Mouse (Mus musculus) midbrain, embryonic 10.5 days (tissue): ENCODE results near the gene Dhrs7. TPM values are rescaled to one million over a fixed set of nuclear protein-coding genes. Genes with fewer than 3 reads are reported as not detected.

Experiments
- DNase-seq: peaks from one replicate; pipeline ENCODE4 v3.0.0-alpha.2; 2017; ENCODE audit warnings: low spot score
- H3K27ac ChIP-seq: fragments of 300-500 bp; sonication (generic); replicated peaks from 2 replicates; pipeline ENCODE4 v1.5.1; 2016; ENCODE audit warnings: mild to moderate bottlenecking
- H3K27me3 ChIP-seq: fragments of 300-500 bp; sonication (generic); 2 replicates; pipeline ENCODE4 v1.6.1; 2016; ENCODE audit warnings: low read depth, mild to moderate bottlenecking; ENCODE audit not compliant: poor library complexity, severe bottlenecking
- H3K36me3 ChIP-seq: fragments of 300-500 bp; sonication (generic); 2 replicates; pipeline ENCODE4 v1.6.1; 2016; ENCODE audit warnings: mild to moderate bottlenecking, moderate library complexity
- H3K4me1 ChIP-seq: fragments of 300-500 bp; sonication (generic); 2 replicates; pipeline ENCODE4 v1.6.1; 2016
- H3K4me3 ChIP-seq: fragments of 300-500 bp; sonication (generic); 2 replicates; pipeline ENCODE4 v1.5.1; 2016; ENCODE audit warnings: mild to moderate bottlenecking, moderate library complexity
- H3K9me3 ChIP-seq: fragments of 300-500 bp; sonication (generic); replicated peaks from 2 replicates; pipeline ENCODE4 v1.6.1; 2016; ENCODE audit warnings: mild to moderate bottlenecking
- WGBS: fragments of 180-500 bp; shearing (Covaris S2); methylation state at CpG from one replicate; pipeline ENCODE4 v1.1.7; 2016; 5-methylcytosine and 5-hydroxymethylcytosine counted together
- polyA plus RNA-seq: library from polyadenylated mRNA; unstranded; fragments of >200 nt; fragmentation: Nextera tagmentation; extraction: Ambion mirVana; gene quantifications from 2 replicates; pipeline ENCODE4 v1.2.1, GENCODE M21; 2016

The Dhrs7 gene
- polyA plus RNA-seq, 1 experiment from 2014 or later: 13.2 TPM

DNA sequence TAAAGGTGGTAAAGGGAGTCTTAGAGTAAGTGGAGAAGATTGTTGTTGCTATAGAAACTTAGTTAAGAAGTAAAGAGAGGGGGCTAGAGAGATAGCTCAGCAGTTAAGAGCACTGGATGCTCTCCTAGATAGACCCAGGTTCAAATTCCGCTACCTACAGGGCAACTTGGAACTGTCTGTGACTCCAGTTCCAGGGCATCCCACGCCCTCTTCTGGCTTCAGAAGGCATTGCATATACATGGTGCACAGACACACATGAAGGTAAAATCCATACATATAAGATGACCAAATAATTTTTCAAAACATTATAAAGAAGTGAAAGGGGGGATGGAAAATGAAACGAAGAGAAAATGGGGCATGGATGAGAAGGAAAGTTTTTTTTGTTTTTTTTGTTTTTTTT is 14.9 kb upstream of the Dhrs7 start:
- Histone ChIP-seq H3K27me3 (no peaks in the 10 kb centered on the region), H3K36me3 (no peaks in the 10 kb centered on the region), H3K9me3 (no peaks in the 10 kb centered on the region), H3K4me1 (peaks cover 8% of the 10 kb centered on the region; the same call in 1 of the 2 replicates), H3K4me3 (no peak overlapping the region), H3K27ac (no peak overlapping the region)
- DNase-seq: no peak
- 70% methylated on average over 3 of the region's 3 CpGs for WGBS

DNA sequence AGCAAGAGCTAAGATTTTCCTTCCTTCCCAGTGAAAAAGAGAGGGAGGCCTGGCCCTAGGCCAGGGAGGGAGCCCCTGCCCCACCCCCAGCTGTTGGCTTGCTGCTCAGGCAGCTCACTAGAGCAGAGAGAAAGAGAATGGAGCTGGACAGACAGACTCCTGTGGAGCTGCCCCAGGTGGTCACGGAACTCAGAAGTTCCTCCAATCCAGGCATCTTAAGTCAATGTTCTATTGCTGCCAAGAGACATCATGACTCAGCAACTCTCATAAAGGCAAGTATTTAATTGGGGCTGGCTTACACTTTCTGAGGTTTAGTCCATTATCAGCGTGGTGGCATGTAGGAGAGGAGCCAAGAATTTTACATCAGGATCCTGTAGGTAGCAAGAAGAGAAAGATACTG is 10.1 kb upstream of the Dhrs7 start:
- H3K36me3 ChIP-seq: no peaks in the 10 kb centered on the region
- H3K27ac ChIP-seq: no peak overlapping the region
- no peaks in the 10 kb centered on the region for H3K9me3 ChIP-seq
- H3K27me3 ChIP-seq: no peaks in the 10 kb centered on the region
- H3K4me3 ChIP-seq: no peak overlapping the region
- no peak for DNase-seq
- no peaks in the 10 kb centered on the region for H3K4me1 ChIP-seq
- WGBS: 72% methylated on average over 2 of the region's 2 CpGs

DNA sequence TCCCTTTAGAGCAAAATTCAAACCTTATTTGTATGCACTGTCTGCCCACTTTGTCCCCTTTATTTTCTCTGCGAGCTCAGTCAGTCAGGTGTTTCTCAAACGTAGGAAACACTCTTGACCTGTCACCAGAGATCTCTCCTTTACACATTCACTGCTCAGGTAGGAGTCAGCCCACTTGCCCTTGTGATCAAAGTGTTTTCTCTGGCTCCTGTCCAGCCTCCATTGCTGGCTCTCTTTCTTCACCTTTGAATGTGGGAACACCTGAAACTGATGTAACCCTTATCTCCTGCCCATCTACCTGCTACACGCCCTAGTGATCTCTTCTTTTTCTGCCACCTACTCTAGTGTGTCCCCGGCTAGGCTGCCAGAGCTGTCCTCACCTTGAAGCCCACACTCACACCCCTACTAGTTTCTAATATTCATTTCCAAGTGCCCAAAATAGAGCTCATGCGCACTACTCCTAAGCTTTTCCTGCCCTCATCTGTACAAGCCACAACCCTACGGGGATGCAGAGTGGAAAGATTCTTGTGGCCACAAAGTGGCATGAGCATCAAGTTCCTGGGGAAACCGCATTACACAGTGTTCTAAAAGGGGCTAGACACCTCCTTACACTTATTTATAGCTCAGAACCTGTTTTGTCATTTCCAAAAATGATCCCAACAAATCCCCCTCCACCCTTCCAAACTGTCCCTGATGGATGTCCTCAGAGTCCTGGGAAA is 9.5 kb upstream of the Dhrs7 start:
- DNase-seq: no peak
- 86% methylated on average over 7 of the region's 7 CpGs for WGBS
- H3K27ac ChIP-seq: no peak overlapping the region
- H3K9me3 ChIP-seq: peaks cover 5% of the 10 kb centered on the region; the same call in 1 of the 2 replicates
- no peaks in the 10 kb centered on the region for H3K36me3 ChIP-seq
- no peak overlapping the region for H3K4me3 ChIP-seq
- H3K27me3 ChIP-seq: no peaks in the 10 kb centered on the region
- H3K4me1 ChIP-seq: no peaks in the 10 kb centered on the region

DNA sequence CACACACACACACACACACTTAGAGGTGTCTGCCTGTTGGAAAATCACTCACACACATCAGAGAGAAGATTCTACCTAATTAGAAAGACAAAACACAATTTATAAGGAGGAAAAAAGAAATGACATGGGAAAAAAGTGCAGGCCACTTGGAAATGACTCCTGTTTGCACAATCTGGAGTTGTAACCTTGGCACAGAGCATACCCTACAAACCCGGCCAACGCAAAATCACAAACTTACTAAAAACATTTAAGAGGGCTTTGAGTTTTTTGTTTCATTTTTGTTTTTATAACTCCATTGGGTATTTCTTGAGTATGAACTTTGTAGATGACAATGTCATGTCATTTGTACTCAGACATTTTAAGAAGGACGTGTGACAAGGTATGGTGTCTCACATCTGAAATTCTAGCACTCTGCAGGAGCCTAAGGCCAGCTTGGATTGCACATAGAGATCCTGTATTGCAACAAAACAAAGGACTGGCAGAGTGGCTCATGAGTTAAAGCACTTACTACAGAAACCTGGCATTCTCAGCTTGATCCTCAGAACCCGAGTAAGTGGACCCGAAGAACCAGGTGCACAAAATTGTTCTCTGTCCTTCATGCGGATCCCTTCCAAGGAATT is 6.9 kb upstream of the Dhrs7 start:
- Histone ChIP-seq H3K27me3 (no peaks in the 10 kb centered on the region), H3K4me1 (no peaks in the 10 kb centered on the region), H3K4me3 (no peak overlapping the region), H3K9me3 (peaks cover 5% of the 10 kb centered on the region; the same call in 1 of the 2 replicates), H3K27ac (no peak overlapping the region), H3K36me3 (no peaks in the 10 kb centered on the region)
- DNase-seq: no peak
- 94% methylated on average over 6 of the region's 6 CpGs for WGBS

DNA sequence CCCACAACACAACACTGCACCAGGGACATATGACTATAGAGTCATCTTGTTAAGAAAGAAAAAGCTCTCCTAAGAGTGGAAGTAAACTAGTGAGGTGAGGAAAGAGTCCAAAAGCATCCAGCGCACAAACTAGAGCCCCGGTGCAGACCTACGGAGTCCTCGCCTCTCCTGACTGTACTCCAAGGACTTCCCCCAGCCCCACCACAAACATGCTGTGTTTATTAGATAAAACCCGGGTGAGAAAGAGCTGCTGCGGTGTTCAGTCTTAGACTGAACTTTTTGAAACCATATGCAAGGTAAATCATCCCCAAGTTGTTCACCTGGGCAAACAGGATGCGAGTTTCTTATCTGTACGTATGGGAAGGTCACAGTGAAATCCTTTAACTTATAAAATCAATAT is 6.2 kb upstream of the Dhrs7 start:
- H3K4me3 ChIP-seq: no peak overlapping the region
- peaks cover 2% of the 10 kb centered on the region; the same call in 1 of the 2 replicates for H3K27me3 ChIP-seq
- H3K9me3 ChIP-seq: peaks cover 5% of the 10 kb centered on the region; the same call in 1 of the 2 replicates
- DNase-seq: no peak
- no peak overlapping the region for H3K27ac ChIP-seq
- no peaks in the 10 kb centered on the region for H3K36me3 ChIP-seq
- no peaks in the 10 kb centered on the region for H3K4me1 ChIP-seq
- WGBS: 93% methylated on average over 8 of the region's 8 CpGs

DNA sequence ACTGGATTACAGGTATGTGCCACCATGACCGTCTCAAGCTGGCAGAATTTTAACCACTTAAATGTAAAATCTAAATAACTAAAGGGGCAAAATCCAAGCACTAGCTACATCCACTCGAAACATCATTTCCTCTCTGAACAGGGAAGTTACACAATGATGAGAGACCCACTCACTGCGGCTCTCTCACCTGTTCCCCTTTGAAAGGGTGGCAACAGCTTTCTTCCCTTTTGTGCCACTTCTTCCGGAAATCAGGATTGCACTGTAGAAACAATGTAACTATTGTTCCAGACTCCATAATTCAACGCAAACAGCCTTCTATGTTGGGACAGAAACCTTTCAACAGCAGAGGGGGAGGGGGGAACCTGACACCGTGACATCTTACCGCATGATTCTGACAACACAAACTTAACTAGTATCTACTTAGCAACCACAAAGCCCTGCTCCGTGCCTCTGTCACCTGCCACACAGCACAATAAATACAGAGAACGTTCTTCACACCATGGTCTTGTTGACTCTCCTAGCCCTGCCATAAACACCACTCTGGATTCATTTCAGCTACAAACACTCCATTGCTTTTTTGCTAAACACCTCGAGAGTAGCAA is 3.3 kb upstream of the Dhrs7 start:
- Histone ChIP-seq H3K4me3 (no peak overlapping the region), H3K9me3 (peaks cover 5% of the 10 kb centered on the region; the same call in 1 of the 2 replicates), H3K4me1 (peaks cover 20% of the 10 kb centered on the region), H3K27me3 (peaks cover 21% of the 10 kb centered on the region), H3K36me3 (no peaks in the 10 kb centered on the region), H3K27ac (no peak overlapping the region)
- WGBS: 83% methylated on average over 10 of the region's 10 CpGs
- DNase-seq: no peak

DNA sequence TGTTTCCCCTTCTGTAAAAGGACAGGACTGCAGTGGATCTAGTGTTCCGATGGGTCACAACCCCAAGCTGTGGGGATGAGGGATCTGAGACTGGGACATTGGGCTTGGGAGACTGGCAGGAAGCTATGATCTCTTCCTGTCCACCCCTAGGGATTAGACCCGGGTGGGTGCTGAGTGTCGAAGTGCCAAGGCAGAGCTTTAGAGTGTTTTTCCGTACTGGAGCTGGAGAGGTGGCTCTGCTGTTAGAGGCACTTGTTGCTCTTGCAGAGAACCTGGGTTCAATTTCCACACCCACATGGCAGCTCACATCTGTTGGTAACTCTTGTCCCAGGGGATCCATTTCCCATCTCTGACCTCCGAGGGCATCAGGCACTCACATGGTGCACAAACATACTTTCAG is 1.3 kb upstream of the Dhrs7 start:
- Histone ChIP-seq H3K9me3 (peaks cover 5% of the 10 kb centered on the region; the same call in 1 of the 2 replicates), H3K27ac (no peak overlapping the region), H3K27me3 (peaks cover 22% of the 10 kb centered on the region), H3K4me3 (no peak overlapping the region), H3K4me1 (peaks cover 20% of the 10 kb centered on the region), H3K36me3 (no peaks in the 10 kb centered on the region)
- WGBS: 92% methylated on average over 5 of the region's 5 CpGs
- DNase-seq: no peak

DNA sequence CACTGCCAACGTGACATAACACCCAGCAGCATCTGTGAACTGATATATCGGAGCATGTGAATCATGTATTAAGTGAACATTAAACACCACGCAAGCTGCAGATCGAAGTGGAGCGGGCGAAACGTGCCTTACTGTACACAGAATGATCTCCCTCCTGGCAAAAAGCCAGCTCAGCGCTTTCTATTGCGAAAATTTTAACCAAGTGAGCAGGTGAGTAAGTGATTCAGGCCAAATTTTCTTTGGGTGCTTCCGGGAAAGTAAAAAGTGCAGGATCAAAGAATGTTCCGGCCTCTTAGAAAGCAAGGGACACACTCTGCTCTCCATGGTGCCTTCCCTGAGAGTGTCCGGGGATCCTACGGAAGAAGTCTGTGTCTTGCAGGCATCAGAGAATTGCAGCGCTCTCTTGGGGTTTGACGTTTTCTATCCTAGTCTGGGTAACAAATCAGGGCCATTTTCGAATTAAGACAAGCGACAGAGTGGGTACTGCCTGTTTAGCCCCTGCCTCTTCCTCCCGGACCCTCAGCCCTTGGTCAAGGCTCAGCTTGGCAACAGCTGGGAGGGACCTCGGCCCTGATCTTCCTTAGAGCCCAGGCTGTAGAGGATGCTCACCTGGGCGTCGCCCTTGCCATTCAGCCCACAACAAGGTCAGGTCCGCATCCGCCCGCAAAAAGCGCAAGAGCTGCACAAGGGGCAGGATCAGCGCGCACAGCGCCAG is 532 bp downstream of the Dhrs7 start:
- no peaks in the 10 kb centered on the region for H3K36me3 ChIP-seq
- 14% methylated on average over 28 of the region's 28 CpGs for WGBS
- peaks cover 22% of the 10 kb centered on the region for H3K27me3 ChIP-seq
- H3K4me3 ChIP-seq: peak overlapping the region; percentile 72
- no peaks in the 10 kb centered on the region; the same call in 1 of the 2 replicates for H3K9me3 ChIP-seq
- peaks cover 20% of the 10 kb centered on the region for H3K4me1 ChIP-seq
- H3K27ac ChIP-seq: peak overlapping the region; percentile 83
- no peak for DNase-seq

DNA sequence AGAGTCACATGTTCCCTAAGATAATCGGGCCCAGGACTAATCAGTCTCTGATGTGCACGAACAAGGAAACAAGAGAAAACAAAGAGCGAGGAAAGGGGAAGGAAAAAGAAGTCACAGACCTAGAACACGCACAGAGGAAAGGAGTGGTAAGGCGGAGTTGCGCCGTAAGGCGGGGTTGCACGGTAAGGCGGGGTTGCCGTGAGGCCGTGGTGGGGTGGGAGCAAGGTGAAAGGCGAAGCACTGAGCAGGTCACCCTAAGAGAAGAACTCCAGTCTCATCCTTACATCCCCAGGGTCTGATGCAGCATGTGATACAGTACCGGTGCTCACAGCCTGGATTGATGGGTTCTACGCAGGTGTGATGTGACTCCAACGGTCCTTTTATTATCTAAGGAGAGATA is 8.9 kb downstream of the Dhrs7 start:
- H3K36me3 ChIP-seq: no peaks in the 10 kb centered on the region
- no peak overlapping the region for H3K4me3 ChIP-seq
- no peak overlapping the region for H3K27ac ChIP-seq
- H3K9me3 ChIP-seq: no peaks in the 10 kb centered on the region
- no peaks in the 10 kb centered on the region for H3K4me1 ChIP-seq
- DNase-seq: no peak
- WGBS: 95% methylated on average over 16 of the region's 16 CpGs
- H3K27me3 ChIP-seq: no peaks in the 10 kb centered on the region

DNA sequence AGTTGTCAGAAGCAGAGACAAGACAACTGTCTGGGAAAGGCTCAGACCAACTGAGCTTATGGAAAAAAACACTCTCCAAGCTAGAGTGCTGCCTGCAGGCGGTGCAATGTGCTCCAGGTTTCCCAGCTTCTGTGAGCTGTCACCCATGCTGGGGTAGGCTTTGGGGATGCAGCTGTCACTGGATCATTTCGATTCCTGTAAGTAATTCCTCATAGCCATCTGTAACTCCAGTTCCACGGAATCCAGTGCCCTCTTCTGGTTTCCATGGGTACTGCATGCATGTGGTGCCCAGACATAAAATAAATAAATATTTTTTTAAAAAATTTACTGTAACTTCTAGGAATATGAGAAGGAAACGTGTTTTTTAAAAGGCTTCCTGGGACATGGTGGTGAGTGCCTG is 10.0 kb downstream of the Dhrs7 start:
- Histone ChIP-seq H3K27me3 (no peaks in the 10 kb centered on the region), H3K36me3 (no peaks in the 10 kb centered on the region), H3K4me1 (no peaks in the 10 kb centered on the region), H3K27ac (no peak overlapping the region), H3K4me3 (no peak overlapping the region), H3K9me3 (no peaks in the 10 kb centered on the region)
- 24% methylated on average over 4 of the region's 4 CpGs for WGBS
- DNase-seq: peak; percentile 59

DNA sequence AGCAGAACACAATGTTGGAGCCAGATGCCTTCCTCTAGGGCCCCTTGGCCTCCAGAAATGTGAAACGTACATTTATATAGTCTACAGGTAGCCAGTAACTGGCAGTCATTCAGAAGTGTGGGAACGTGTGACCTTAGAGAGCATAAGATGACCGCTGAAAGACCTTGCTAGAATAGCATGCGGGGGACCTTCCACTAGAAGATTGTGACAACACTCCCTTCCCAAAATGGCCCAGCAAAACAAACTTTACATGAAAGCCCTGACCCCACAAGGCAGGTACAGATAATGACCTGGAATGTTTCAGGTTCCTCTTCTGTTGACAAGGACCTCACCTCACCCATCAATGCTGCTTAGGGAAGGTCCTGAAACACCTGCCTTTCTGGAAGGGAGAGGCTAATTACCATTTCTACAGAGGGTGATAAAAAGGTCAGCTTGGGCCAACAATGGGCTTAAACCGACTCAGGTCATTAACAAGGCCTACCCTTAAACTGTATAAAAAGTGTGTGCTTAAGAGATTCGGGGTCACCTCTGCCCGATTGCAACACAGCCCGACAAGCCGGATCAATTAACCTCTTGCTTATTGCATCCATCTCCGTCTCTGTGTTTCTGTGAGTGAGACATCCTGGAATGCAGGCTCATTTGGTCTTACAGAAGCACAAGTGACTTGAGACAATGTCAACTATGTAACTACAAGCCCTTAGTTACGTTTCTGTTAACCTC is 14.9 kb downstream of the Dhrs7 start, which contains the start of gene Gm4756:
Gene Gm4756, minus strand, starts transcription at position 51 of the 720 bp plus-strand sequence.
- 78% methylated on average over 11 of the region's 11 CpGs for WGBS
- no peaks in the 10 kb centered on the region; the same call in 1 of the 2 replicates for H3K9me3 ChIP-seq
- H3K4me3 ChIP-seq: no peak within 1 kb of the TSS
- H3K27me3 ChIP-seq: no peaks in the 10 kb centered on the region
- no peak for DNase-seq
- H3K36me3 ChIP-seq: peaks cover 7% of the 10 kb centered on the region; the same call in 1 of the 2 replicates
- H3K27ac ChIP-seq: no peak within 1 kb of the TSS
- H3K4me1 ChIP-seq: no peaks in the 10 kb centered on the region

DNA sequence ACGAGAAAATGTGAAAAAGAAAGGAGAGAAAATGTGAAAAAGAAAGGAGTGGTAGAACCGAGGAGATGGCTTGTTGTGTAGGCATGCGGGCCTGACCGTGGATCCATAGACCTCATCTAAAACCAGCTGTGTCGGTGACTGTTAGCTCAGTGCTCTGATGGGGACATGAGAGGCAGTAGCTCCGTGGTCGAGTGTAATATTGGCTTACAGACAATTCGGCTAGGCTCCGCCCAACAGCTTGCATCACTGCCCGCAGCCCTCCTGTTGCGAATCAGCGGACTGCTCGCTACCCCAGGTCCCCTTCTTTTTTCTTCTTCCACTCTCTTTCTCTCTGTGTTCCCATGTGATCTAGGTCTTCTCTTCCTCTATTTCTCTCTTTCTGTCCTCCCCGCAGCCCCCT is 15.8 kb downstream of the Dhrs7 start:
- Histone ChIP-seq H3K36me3 (peaks cover 7% of the 10 kb centered on the region; the same call in 1 of the 2 replicates), H3K9me3 (no peaks in the 10 kb centered on the region; the same call in 1 of the 2 replicates), H3K27me3 (no peaks in the 10 kb centered on the region), H3K4me3 (no peak overlapping the region), H3K4me1 (no peaks in the 10 kb centered on the region), H3K27ac (no peak overlapping the region)
- 94% methylated on average over 14 of the region's 14 CpGs for WGBS
- DNase-seq: no peak
